9 mouse cellular contexts compared by ENCODE assay signal in genomic region chr9:76323756-76324155, GRCm38 (mm10). TPM values are rescaled to one million over a fixed set of nuclear protein-coding genes. Genes with fewer than 3 reads are reported as not detected.
A peak's percentile ranks its signal among the peaks of the same experiment; 100 is the strongest.
DNase-seq lines count a peak whose midpoint lies in the region; ATAC-seq and TF ChIP-seq lines count a peak whose summit lies in the region.
"Had no signal": no experiment of that assay in that cellular context is flagged by ENCODE, and none has a peak within 500 bp of the region (broad histone marks: within the 10 kb centered on the region; RNA-seq: fewer than 3 reads in every experiment).

TSS of gene Hcrtr2 (minus strand) at chr9:76323856.

- peak within 1 kb of the TSS; percentile 94 for H3K4me2 ChIP-seq in lung, embryonic 14.5 days
- peak within 1 kb of the TSS; percentile 83 for H3K4me2 ChIP-seq in forebrain, embryonic 14.5 days (ENCODE audit: low read length)
- H3K4me2 ChIP-seq in limb, embryonic 13.5 days (replicated peaks), result peak within 1 kb of the TSS; percentile 87

- WGBS in lung, embryonic 14.5 days, result 63% methylated on average over 6 of the region's 6 CpGs
- WGBS in forebrain, embryonic 14.5 days, result 76% methylated on average over 6 of the region's 6 CpGs
- WGBS in limb, embryonic 13.5 days, result 83% methylated on average over 6 of the region's 6 CpGs
- 82% methylated on average over 6 of the region's 6 CpGs for WGBS in olfactory bulb, adult 2 months

- no peak within 1 kb of the TSS for H3K27ac ChIP-seq in lung, embryonic 14.5 days (ENCODE audit: low read depth)
- H3K27ac ChIP-seq in forebrain, embryonic 14.5 days (ENCODE audit: low read depth, low read length), result no peak within 1 kb of the TSS
- H3K27ac ChIP-seq in limb, embryonic 13.5 days, result no peak within 1 kb of the TSS
- no peak within 1 kb of the TSS for H3K27ac ChIP-seq in olfactory bulb, adult 2 months (ENCODE audit: insufficient read depth, low read depth, low read length)

- peaks cover 20% of the 10 kb centered on the region for H3K27me3 ChIP-seq in lung, embryonic 14.5 days (ENCODE audit: insufficient read depth, low read length)
- H3K27me3 ChIP-seq in forebrain, embryonic 14.5 days (replicated peaks; ENCODE audit: control insufficient read depth, insufficient read depth, low read length), result no peaks in the 10 kb centered on the region; the same call in 1 of the 2 replicates
- H3K27me3 ChIP-seq in limb, embryonic 13.5 days, result peaks cover 43% of the 10 kb centered on the region

- peak within 1 kb of the TSS; percentile 23; the same call in 1 of the 2 replicates for H3K9ac ChIP-seq in lung, embryonic 14.5 days
- peak within 1 kb of the TSS; percentile 60 for H3K9ac ChIP-seq in forebrain, embryonic 14.5 days (ENCODE audit: low read length)
- peak within 1 kb of the TSS; percentile 48 for H3K9ac ChIP-seq in limb, embryonic 13.5 days

- no peaks in the 10 kb centered on the region for H3K36me3 ChIP-seq in lung, embryonic 14.5 days (ENCODE audit: insufficient read depth)
- no peaks in the 10 kb centered on the region for H3K36me3 ChIP-seq in forebrain, embryonic 14.5 days (ENCODE audit: control insufficient read depth, insufficient read depth, low read length)
- no peaks in the 10 kb centered on the region for H3K36me3 ChIP-seq in limb, embryonic 13.5 days

- ATAC-seq in lung, embryonic 14.5 days (ENCODE audit: insufficient read depth), result no peak; the same call in 1 of the 2 replicates
- ATAC-seq in forebrain, embryonic 14.5 days, result no peak
- no peak for ATAC-seq in limb, embryonic 13.5 days (ENCODE audit: low FRiP score, low read depth)
- ATAC-seq: Patski had no signal

- peak within 1 kb of the TSS; percentile 44 for H3K4me3 ChIP-seq in lung, embryonic 14.5 days (ENCODE audit: low read depth, low read length)
- H3K4me3 ChIP-seq in forebrain, embryonic 14.5 days (ENCODE audit: low read depth, low read length), result peak within 1 kb of the TSS; percentile 42
- peak within 1 kb of the TSS; percentile 45 for H3K4me3 ChIP-seq in limb, embryonic 13.5 days
- peak within 1 kb of the TSS; percentile 31 for H3K4me3 ChIP-seq in olfactory bulb, adult 2 months (ENCODE audit: insufficient read depth, low read depth, low read length)

- TF ChIP-seq CTCF in lung, embryonic 14.5 days (IDR thresholded peaks at IDR 0.05; ENCODE audit: low read depth), result no peak
- no peak for TF ChIP-seq CTCF in olfactory bulb, adult 2 months (IDR thresholded peaks at IDR 0.05; ENCODE audit: insufficient read depth, low read depth, low read length)

- no peaks in the 10 kb centered on the region for H3K4me1 ChIP-seq in lung, embryonic 14.5 days (ENCODE audit: insufficient read depth)
- peaks cover 4% of the 10 kb centered on the region; the same call in 1 of the 2 replicates for H3K4me1 ChIP-seq in forebrain, embryonic 14.5 days (ENCODE audit: control insufficient read depth, insufficient read depth, low read length)
- peaks cover 13% of the 10 kb centered on the region for H3K4me1 ChIP-seq in limb, embryonic 13.5 days
- peaks cover 7% of the 10 kb centered on the region; the same call in 1 of the 2 replicates for H3K4me1 ChIP-seq in olfactory bulb, adult 2 months (ENCODE audit: control insufficient read depth, insufficient read depth, low read length)

- no peaks in the 10 kb centered on the region for H3K9me3 ChIP-seq in lung, embryonic 14.5 days (ENCODE audit: low read depth, low read length)
- H3K9me3 ChIP-seq in forebrain, embryonic 14.5 days (replicated peaks; ENCODE audit: control insufficient read depth, low read length), result no peaks in the 10 kb centered on the region
- H3K9me3 ChIP-seq in limb, embryonic 13.5 days, result no peaks in the 10 kb centered on the region

- no peak for TF ChIP-seq POLR2A in olfactory bulb, adult 2 months (IDR thresholded peaks at IDR 0.05; ENCODE audit: insufficient read depth, low read depth, low read length)

- no peak for DNase-seq in lung, embryonic 14.5 days
- no peak for DNase-seq in lung, postnatal 10 days
- DNase-seq in forebrain, embryonic 14.5 days (ENCODE audit: low spot score), result no peak
- no peak for DNase-seq in layer of hippocampus, adult 18-20 months (ENCODE audit: low spot score in 2 of 2)
- DNase-seq in embryo, embryonic 11 days, result no peak
- DNase-seq in urinary bladder, adult 18-20 months (ENCODE audit: low spot score in 2 of 2), result no peak

RNA-seq across cellular contexts. Expression of gene Hcrtr2, which starts in this region (rescaled TPM):
- 0.37 and 0.38 TPM in 2 replicates for polyA plus RNA-seq in lung, embryonic 14.5 days (2014; fragmentation: Nextera tagmentation; extraction: Ambion mirVana)
- polyA plus RNA-seq in forebrain, embryonic 14.5 days (2014; fragmentation: Nextera tagmentation; extraction: Ambion mirVana), result 2.2 and 3.4 TPM in 2 replicates
- 0.81 and 0.87 TPM in 2 replicates for polyA plus RNA-seq in limb, embryonic 13.5 days (2015; fragmentation: Nextera tagmentation; extraction: Ambion mirVana)
- not detected in 2 replicates for polyA plus RNA-seq in olfactory bulb, adult 2 months (2012; ENCODE audit: insufficient read depth, insufficient read length, low replicate concordance, missing spikeins)
- 1 to 10 TPM; 2.2 to 3.4 TPM for total RNA-seq in layer of hippocampus, adult 18-20 months (2021)
- polyA plus RNA-seq: Patski had no signal
